Mouse (Mus musculus): ENCODE results near the gene Il10. TPM values are rescaled to one million over a fixed set of nuclear protein-coding genes. Genes with fewer than 3 reads are reported as not detected.
"Not testable (repeated sequence)": the region's sequence is repeated elsewhere in the genome, so short reads cannot be mapped to it uniquely, and the experiment has no call there.

Gene Il10
- total RNA-seq, 2 experiments from 2014 or later = not detected

GRCm38 (mm10) chr1:131015879-131016278, 3.8 kb upstream of the Il10 start:
- DNase-seq = no peak
- intact Hi-C loops (cut with DNase I) = no loop called here

GRCm38 (mm10) chr1:131020425-131021310, 1.0 kb downstream of the Il10 start:
- DNase-seq = no peak
- intact Hi-C loops (cut with DNase I) = no loop called here

GRCm38 (mm10) chr1:131021438-131021837, 1.8 kb downstream of the Il10 start:
- DNase-seq = no peak
- intact Hi-C loops (cut with DNase I) = no loop called here

GRCm38 (mm10) chr1:131021900-131022590, 2.4 kb downstream of the Il10 start:
- DNase-seq = no peak
- intact Hi-C loops (cut with DNase I) = no loop called here

- intact Hi-C loops (cut with DNase I) = no loop called here
- no peak for DNase-seq
Observed at GRCm38 (mm10) chr1:131022591-131023249, 3.1 kb downstream of the Il10 start.

GRCm38 (mm10) chr1:131023250-131023858, 3.7 kb downstream of the Il10 start:
- DNase-seq; intact Hi-C loops (cut with DNase I): not testable (repeated sequence)

GRCm38 (mm10) chr1:131024900-131025842, 5.5 kb downstream of the Il10 start:
- no peak for DNase-seq
- intact Hi-C loops (cut with DNase I) = no loop called here

GRCm38 (mm10) chr1:131025843-131026190, 6.2 kb downstream of the Il10 start:
- intact Hi-C loops (cut with DNase I) = no loop called here

GRCm38 (mm10) chr1:131029215-131029614, 9.6 kb downstream of the Il10 start:
- intact Hi-C loops (cut with DNase I) = no loop called here
- no peak for DNase-seq

More at GRCm38 (mm10) chr1:131025843-131026190, 6.2 kb downstream of the Il10 start:
- DNase-seq = no peak

GRCm38 (mm10) chr1:131030261-131030660, 10.6 kb downstream of the Il10 start:
- intact Hi-C loops (cut with DNase I) = no loop called here
- no peak for DNase-seq

- DNase-seq = no peak
Observed at GRCm38 (mm10) chr1:131031267-131031666, 11.6 kb downstream of the Il10 start.

GRCm38 (mm10) chr1:131038001-131038400, 18.4 kb downstream of the Il10 start:
- intact Hi-C loops (cut with DNase I) = no loop called here
- no peak for DNase-seq

More at GRCm38 (mm10) chr1:131031267-131031666, 11.6 kb downstream of the Il10 start:
- intact Hi-C loops (cut with DNase I) = no loop called here

- intact Hi-C loops (cut with DNase I) = no loop called here
- no peak for DNase-seq
Observed at GRCm38 (mm10) chr1:131038415-131039017, 18.9 kb downstream of the Il10 start.

- DNase-seq = no peak
- intact Hi-C loops (cut with DNase I) = no loop called here
Observed at GRCm38 (mm10) chr1:131039479-131039878, 19.8 kb downstream of the Il10 start.

GRCm38 (mm10) chr1:131042263-131042662, 22.6 kb downstream of the Il10 start:
- intact Hi-C loops (cut with DNase I) = no loop called here
- no peak for DNase-seq

- intact Hi-C loops (cut with DNase I) = no loop called here
- no peak for DNase-seq
Observed at GRCm38 (mm10) chr1:131042721-131043120, 23.1 kb downstream of the Il10 start.

GRCm38 (mm10) chr1:131043636-131044035, 24.0 kb downstream of the Il10 start:
- intact Hi-C loops (cut with DNase I) = no loop called here
- no peak for DNase-seq

- intact Hi-C loops (cut with DNase I) = no loop called here
- DNase-seq = no peak
Observed at GRCm38 (mm10) chr1:131045723-131046355, 26.2 kb downstream of the Il10 start.

GRCm38 (mm10) chr1:131046607-131047006, 27.0 kb downstream of the Il10 start:
- DNase-seq = no peak
- intact Hi-C loops (cut with DNase I) = no loop called here

Measured in gastrocnemius, postnatal 36 days (tissue).